Mouse (Mus musculus): ENCODE results near the gene Slc41a2. TPM values are rescaled to one million over a fixed set of nuclear protein-coding genes. Genes with fewer than 3 reads are reported as not detected.
"Not testable (repeated sequence)": the region's sequence is repeated elsewhere in the genome, so short reads cannot be mapped to it uniquely, and the experiment has no call there.

The Slc41a2 gene
- total RNA-seq, 1 experiment from 2014 or later, result not detected

DNA sequence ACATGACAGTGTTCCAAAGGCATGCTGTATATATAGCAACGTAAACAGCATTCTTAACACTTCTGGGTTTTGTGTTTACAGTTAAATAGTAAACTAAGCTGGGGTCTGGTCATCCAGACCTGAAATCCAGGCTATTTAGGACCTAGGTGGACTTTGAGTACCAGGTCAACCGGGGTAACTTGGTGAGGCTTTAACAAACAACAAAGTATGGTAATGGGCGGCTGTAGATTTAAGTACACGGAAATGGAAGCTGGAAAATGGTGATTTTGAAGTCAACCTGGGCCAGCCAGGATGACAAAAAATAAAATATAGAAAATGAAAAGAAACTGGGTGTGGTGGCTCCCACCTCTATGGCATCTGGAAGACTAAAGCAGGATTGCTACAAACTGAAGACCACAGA is 21.8 kb upstream of the Slc41a2 start:
- no peak for ATAC-seq (replicated peaks in 1 of 2; ENCODE audit: insufficient read depth in 1 of 2, low FRiP score in 2 of 2, low TSS enrichment in 1 of 2, low read depth in 1 of 2, poor library complexity in 2 of 2, severe bottlenecking in 2 of 2)

DNA sequence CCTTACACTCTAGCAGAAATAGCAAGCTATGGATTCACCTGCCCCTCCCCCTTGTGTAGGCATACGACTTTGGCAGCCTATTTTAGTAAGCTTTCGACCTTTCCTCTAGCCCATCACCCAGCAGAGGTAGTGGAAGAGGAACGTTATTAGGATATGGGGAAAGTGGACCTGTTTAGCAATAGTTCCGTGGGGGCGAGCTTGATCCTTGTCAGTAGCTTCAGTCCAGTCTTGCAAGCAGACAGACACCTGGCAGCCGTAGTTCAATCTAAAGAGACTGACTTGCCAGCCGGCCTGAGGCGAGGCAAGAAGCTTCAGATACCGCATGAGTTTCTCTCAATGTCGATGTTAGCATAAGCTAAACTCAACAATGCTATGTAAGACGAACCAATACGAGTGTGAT is 18.7 kb upstream of the Slc41a2 start:
- ATAC-seq (replicated peaks in 1 of 2; ENCODE audit: insufficient read depth in 1 of 2, low FRiP score in 2 of 2, low TSS enrichment in 1 of 2, low read depth in 1 of 2, poor library complexity in 2 of 2, severe bottlenecking in 2 of 2), result no peak

DNA sequence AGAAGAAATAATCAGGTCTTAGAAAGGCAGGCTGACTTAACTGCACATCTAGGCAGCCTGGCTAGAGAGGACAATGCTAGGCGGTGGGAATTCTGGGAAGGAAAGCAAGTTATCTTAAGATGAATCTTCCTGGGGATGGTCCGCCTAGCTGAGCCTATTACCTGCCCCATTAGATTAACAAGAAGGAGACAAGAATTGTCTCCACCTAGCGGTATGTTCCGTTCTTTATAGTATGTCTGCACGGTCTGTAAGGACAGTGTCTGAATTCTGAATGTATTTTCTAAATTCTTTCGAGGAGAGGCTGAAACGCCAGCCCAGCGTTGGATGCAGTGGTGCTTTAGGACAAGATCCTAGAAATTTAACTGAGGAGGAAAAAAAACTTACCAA is 16.6 kb upstream of the Slc41a2 start:
- ATAC-seq (replicated peaks in 1 of 2; ENCODE audit: insufficient read depth in 1 of 2, low FRiP score in 2 of 2, low TSS enrichment in 1 of 2, low read depth in 1 of 2, poor library complexity in 2 of 2, severe bottlenecking in 2 of 2), result no peak

DNA sequence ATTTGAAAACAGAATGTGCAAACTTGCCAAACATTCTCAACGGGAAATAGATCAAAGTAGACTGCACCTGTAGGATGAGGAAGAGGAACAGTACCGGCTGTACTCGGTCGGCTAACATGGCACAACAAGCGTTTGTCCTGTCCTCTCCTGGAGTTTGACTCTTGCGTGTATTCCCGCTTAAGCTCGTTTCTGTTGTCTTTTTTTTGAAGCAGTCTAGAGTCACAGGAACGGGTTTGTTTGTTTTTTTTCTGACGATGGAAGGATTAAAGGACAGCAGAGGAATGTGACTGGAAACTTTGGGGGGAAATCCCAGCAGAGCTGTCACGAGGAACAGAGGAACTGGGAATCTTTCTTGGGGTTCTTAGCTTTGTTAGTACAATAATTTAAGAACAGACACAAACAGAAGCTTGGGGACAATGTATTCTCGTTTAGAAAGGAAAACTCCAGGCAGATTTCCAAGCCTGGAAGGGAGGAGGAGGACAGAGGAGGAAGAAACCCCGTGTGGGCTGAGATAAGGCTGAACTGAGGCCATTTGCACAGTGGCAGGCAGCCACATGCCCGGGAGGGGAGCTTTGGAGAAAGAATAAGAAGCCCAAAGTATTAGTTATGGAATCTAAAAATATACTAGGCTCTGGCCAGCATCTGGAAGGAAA is 16.1 kb upstream of the Slc41a2 start:
- no peak for ATAC-seq (replicated peaks in 1 of 2; ENCODE audit: insufficient read depth in 1 of 2, low FRiP score in 2 of 2, low TSS enrichment in 1 of 2, low read depth in 1 of 2, poor library complexity in 2 of 2, severe bottlenecking in 2 of 2)

DNA sequence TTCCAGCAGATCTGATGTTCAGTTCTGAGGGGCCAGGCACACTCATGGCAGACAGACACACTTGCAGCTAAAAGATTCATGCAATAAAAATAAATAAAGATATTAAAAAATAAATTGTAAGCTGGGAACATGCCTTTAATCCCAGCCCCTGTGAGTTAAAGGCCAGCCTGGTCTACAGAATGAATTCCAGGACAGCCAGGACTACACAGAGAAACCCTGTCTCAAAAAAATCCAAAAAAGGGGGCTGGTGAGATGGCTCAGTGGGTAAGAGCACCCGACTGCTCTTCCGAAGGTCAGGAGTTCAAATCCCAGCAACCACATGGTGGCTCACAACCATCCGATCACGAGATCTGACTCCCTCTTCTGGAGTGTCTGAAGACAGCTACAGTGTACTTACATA is 14.1 kb upstream of the Slc41a2 start:
- not testable (repeated sequence) for ATAC-seq (replicated peaks in 1 of 2; ENCODE audit: insufficient read depth in 1 of 2, low FRiP score in 2 of 2, low TSS enrichment in 1 of 2, low read depth in 1 of 2, poor library complexity in 2 of 2, severe bottlenecking in 2 of 2)

DNA sequence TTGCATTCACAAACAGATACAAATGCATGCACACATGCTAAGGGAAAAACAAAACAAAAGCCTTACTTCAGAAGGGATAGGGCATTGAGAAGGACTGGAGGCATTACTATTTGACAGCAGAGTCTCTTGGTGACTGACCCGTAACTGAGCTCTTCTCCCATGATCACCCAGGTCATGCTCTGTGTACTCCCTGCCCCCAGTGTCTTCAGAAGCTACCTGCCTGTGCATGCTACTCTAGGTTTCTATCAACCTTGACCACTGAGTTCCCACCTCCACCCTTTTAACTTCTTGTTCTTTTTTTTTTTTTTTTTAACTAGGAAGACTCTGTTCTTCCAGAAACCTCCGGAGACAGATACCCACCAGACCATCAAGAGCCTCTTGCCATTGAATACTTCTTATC is 13.0 kb upstream of the Slc41a2 start:
- no peak for ATAC-seq (replicated peaks in 1 of 2; ENCODE audit: insufficient read depth in 1 of 2, low FRiP score in 2 of 2, low TSS enrichment in 1 of 2, low read depth in 1 of 2, poor library complexity in 2 of 2, severe bottlenecking in 2 of 2)

DNA sequence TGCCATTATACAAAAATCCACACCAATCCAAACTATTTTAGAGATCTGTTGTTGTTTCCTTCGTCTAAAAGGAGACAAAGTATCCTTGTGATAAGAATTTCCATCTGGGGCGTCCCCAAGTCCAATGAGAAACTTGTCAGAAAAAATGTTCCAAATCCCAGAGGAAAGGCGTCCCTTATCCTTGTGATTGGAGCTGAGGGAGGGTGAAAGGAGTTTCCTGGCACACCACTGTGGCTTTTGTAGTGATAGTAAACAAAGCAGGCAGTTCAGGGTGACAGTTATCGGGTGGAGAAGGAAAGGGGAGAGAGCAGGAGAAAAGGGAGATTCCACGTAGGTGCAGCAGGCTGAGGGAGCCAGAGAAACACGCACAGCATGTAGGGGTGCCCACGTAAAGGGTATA is 9.8 kb upstream of the Slc41a2 start:
- no peak for ATAC-seq (replicated peaks in 1 of 2; ENCODE audit: insufficient read depth in 1 of 2, low FRiP score in 2 of 2, low TSS enrichment in 1 of 2, low read depth in 1 of 2, poor library complexity in 2 of 2, severe bottlenecking in 2 of 2)

DNA sequence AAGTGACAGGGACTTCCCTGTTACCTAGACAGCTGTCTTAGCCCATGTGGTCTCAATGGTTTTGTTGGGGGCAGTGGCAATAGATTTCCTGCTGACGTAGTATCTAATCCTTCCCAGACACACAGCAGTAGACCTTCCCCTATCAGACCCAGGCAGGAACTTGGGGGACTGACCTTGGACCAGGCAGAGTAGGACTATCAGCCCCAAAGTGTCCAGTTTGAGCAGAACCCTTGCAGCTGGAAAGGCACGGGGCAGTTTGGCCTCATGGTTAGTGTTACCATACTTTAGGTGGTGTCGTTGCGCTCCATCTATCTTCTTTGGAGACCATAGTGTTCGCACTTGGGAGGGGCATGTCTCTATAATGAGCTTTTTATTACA is 8.7 kb upstream of the Slc41a2 start:
- ATAC-seq (replicated peaks in 1 of 2; ENCODE audit: insufficient read depth in 1 of 2, low FRiP score in 2 of 2, low TSS enrichment in 1 of 2, low read depth in 1 of 2, poor library complexity in 2 of 2, severe bottlenecking in 2 of 2), result 0 out of 4 replicates have a peak, but pooled peaks of 1 of the 2 experiments have one; percentile 27

DNA sequence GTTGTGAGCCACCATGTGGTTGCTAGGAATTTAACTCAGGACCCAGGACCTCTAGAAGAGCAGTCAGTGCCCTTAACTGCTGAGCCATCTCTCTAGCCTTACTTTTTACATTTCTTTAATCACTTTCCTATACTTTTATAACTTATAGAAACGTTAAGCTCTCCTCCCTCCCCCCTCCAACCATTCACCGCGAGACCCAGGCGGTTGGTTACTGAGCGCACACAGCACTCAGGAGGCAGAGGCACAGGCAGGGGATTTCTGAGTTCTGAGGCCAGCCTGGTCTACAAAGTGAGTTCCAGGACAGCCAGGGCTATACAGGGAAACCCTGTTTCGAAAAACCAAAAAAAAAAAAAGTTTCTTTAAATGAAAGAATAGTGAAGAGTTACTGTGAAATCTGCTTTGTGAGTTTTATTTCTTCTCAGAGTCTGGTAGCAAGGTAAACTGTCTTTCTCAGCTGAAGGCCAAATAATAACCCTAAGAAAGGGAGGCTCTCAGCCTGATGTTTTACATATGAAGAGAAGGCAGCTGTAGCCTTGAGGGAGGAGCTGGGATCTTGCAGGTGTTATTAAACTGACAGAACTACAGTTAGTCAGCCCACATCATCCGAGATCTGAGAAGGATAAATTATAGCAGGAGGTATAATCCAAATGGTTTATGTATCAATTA is 8.1 kb upstream of the Slc41a2 start:
- no peak for ATAC-seq (replicated peaks in 1 of 2; ENCODE audit: insufficient read depth in 1 of 2, low FRiP score in 2 of 2, low TSS enrichment in 1 of 2, low read depth in 1 of 2, poor library complexity in 2 of 2, severe bottlenecking in 2 of 2)

DNA sequence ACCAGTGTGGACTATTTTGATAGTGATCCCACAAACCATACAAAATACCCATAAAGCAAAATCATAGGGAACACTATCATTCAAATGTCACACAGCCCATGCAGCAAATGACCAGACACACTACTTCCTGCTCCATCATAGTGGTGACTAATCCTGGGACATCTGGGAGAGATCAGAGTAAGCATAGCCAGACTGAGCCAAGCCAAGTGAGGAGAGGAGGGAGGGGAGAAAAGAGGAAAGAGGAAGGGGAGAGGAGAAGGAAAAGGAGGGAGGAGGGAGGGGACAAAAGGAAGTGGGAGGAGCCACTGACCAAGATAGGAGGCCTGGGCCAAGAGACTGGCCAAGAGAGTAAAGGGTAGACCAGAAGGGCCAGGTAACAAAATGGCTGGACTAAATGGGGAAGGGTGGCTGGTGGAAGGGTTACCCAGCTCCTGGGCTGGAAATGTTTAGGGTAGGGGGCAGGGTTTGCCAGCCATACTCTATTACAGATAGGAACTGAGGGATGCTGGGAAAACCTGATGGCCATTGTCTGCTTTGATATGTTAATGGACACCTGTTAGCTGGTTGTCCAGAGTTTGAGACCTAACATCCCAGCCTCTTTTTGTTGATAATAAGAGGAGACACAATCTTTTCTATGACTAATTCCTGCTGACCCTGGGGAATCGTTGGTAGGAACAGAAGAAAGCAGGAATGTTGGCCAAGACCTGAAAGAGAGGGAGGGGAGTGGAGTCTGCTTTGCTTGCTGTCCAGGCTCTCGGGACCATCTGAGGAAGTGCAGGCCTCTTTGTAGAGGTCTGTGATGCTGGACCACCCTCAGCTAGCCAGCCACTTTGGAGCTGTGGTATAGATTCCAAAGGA is 6.4 kb upstream of the Slc41a2 start:
- no peak for ATAC-seq (replicated peaks in 1 of 2; ENCODE audit: insufficient read depth in 1 of 2, low FRiP score in 2 of 2, low TSS enrichment in 1 of 2, low read depth in 1 of 2, poor library complexity in 2 of 2, severe bottlenecking in 2 of 2)

DNA sequence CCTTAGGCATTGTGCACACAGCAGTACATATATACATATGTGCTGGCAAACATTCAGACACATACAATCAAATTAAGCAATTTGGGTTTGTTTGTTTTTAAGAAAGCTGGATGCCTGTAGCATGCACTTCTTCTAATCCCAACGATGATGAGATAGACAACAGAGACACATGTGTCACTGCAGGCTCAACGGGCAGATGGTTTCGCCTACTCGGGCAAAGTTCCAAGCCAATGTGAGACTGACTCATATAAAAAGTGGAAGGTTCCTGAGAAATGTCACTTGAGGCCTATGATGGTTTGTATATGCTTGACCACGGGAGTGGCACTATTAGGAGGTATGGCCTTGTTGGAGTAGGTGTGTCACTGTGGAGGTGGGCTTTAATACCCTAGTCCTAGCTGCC is 5.5 kb upstream of the Slc41a2 start:
- no peak for ATAC-seq (replicated peaks in 1 of 2; ENCODE audit: insufficient read depth in 1 of 2, low FRiP score in 2 of 2, low TSS enrichment in 1 of 2, low read depth in 1 of 2, poor library complexity in 2 of 2, severe bottlenecking in 2 of 2)

DNA sequence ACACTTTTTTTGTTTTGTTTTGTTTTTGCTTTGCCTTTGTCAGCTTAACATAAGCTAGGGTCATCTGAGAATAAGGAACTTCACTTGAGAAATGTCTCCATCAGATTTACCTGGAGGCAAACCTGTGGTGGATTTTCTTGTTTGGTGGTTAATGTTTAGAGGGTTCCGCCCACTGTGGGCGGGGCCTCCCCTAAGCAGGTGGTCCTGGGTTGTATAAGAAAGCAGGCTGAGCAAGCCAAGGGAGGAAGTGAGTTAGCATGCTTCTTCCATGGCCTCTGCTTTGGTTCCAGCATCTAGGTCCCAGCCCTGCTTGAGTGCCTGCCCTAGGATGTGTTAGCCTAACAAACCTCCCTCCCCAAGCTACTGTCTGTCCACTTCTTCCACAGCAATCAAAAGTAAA is 3.5 kb upstream of the Slc41a2 start:
- ATAC-seq (replicated peaks in 1 of 2; ENCODE audit: insufficient read depth in 1 of 2, low FRiP score in 2 of 2, low TSS enrichment in 1 of 2, low read depth in 1 of 2, poor library complexity in 2 of 2, severe bottlenecking in 2 of 2), result no peak

DNA sequence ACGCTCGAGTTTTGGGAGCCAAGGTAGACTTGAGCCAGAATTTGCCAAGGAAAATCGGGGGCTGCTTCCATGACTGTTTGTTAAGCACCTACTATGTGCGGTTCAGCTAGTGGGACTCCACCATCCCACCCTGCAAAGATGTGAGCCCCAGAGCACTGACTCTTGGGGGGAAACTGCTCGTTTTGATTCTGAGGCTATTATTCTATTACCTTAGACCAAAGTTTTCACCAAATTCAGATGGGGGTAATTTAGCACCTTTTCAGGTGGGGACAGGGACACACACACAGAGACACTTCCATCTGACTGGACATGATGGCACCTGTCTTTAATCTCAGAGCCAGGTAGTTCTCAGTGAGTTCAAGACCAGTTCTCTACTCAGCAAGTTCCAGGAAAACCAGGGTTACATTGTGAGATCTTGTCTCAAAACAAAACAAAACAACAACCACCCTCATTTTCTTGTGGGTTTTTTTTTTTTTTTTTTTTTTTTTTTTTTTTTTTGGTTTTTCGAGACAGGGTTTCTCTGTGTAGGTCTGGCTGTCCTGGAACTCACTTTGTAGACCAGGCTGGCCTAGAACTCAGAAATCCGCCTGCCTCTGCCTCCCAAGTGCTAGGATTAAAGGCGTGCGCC is 403 bp upstream of the Slc41a2 start:
- ATAC-seq (replicated peaks in 1 of 2; ENCODE audit: insufficient read depth in 1 of 2, low FRiP score in 2 of 2, low TSS enrichment in 1 of 2, low read depth in 1 of 2, poor library complexity in 2 of 2, severe bottlenecking in 2 of 2), result no peak

DNA sequence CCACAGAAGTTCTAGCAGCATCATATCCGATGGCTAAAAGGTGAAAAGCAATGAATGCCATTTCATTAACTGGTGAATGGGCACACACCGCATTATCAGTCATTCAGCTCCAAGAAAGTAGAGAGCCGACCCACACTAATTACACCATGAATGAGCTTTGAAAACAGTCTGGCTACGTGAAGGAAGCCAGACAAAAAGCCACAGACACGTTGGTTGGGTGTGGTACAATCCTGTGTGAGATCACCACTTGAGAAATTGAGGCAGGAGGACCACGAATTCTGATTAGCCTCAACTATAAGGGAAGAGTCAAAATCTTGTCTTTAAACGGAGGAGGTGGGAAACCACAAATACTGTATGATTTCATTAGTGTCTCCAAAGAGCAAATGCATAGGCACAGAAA is 1.3 kb downstream of the Slc41a2 start:
- no peak for ATAC-seq (replicated peaks in 1 of 2; ENCODE audit: insufficient read depth in 1 of 2, low FRiP score in 2 of 2, low TSS enrichment in 1 of 2, low read depth in 1 of 2, poor library complexity in 2 of 2, severe bottlenecking in 2 of 2)

DNA sequence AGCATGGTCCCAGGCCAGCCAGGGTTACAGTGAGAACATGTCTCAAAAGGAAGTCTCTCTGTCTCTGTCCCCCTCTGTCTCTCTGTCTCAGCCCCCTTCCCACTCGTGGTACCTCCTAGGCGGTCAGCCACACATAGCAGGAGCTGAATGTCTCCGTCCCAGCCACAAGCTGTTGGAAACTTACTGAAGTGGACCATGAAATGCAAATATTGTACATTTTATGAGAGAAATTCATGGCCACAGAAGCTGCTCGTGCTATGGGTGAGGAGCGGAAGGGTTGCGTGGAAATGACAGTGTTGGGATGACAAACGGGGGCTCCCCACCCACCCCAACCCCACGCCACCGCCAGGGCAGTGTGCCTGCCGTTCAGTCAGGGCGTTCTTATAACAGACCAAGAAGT is 5.1 kb downstream of the Slc41a2 start:
- ATAC-seq (replicated peaks in 1 of 2; ENCODE audit: insufficient read depth in 1 of 2, low FRiP score in 2 of 2, low TSS enrichment in 1 of 2, low read depth in 1 of 2, poor library complexity in 2 of 2, severe bottlenecking in 2 of 2), result no peak

DNA sequence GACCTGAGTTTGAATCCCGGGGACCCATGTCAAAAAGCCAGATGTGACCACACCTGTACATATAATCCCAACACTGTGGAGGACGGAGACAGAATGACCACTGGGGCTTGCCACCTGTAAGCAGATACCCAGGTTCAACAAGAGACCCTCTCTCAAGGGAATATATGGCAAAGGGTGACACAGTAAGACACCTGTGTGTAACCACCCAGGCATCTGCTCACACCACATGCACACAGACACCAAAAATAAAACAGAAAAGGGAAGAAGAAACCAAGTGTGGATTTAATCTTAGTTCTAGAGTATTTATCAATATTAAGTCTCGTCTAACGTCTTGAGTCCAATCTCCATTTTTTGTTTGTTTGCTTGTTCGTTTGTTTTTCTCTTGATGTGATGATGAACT is 5.9 kb downstream of the Slc41a2 start:
- ATAC-seq (replicated peaks in 1 of 2; ENCODE audit: insufficient read depth in 1 of 2, low FRiP score in 2 of 2, low TSS enrichment in 1 of 2, low read depth in 1 of 2, poor library complexity in 2 of 2, severe bottlenecking in 2 of 2), result no peak

DNA sequence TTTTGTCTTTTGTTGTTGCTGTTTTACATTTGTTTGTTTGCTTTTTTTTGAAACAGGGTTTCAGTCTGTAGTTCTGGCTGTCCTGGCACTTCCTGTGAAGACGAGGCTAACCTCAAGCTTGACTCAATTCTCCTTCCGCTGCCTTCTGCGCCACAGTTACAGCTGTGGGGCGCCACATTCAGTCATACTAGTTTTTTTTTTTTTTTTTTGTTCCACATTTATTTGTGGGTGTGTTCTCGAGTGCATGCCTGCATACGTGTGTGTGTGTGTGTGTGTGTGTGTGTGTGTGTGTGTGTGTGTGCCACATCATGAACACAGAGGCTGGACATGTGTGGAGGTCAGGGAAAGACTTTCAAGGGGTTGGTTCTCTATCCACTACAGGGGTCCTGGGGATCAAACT is 7.3 kb downstream of the Slc41a2 start:
- no peak; a peak in 1 of 4 replicates for ATAC-seq (replicated peaks in 1 of 2; ENCODE audit: insufficient read depth in 1 of 2, low FRiP score in 2 of 2, low TSS enrichment in 1 of 2, low read depth in 1 of 2, poor library complexity in 2 of 2, severe bottlenecking in 2 of 2)

DNA sequence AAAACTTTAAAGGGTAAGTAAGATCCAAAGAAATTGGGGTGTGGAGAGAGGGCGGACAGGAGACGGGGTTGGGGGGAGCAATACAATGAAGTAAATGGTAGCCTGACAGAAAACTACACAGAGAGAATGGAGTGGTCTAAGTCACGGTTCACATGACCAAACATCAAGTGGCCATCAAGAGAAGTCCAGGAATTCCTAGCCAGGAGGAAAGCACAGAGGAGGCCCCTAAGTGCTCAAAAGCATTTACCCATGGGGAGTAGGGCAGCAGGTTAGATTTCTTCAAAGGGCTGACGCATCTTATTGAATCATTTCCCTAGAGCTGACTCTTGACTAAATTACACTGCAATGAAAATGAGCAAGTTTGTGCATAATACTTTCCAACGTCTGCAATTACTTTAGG is 8.9 kb downstream of the Slc41a2 start:
- ATAC-seq (replicated peaks in 1 of 2; ENCODE audit: insufficient read depth in 1 of 2, low FRiP score in 2 of 2, low TSS enrichment in 1 of 2, low read depth in 1 of 2, poor library complexity in 2 of 2, severe bottlenecking in 2 of 2), result no peak

Data from hematopoietic stem cell, adult 5-6 weeks (primary cell).